Mouse (Mus musculus): Measurements from ENCODE around the gene Nufip2. TPM values are rescaled to one million over a fixed set of nuclear protein-coding genes. Genes with fewer than 3 reads are reported as not detected.

The Nufip2 gene
- total RNA-seq, 2 experiments from 2014 or later = 46.8 to 48.3 TPM

- intact Hi-C loops (cut with DNase I) = no loop called here
- no peak for DNase-seq
These were observed 103.6 kb downstream of the Nufip2 start for GRCm38 (mm10) chr11:77789512-77789911.

GRCm38 (mm10) chr11:77790286-77790685 is 104.3 kb downstream of the Nufip2 start:
- intact Hi-C loops (cut with DNase I) = no loop called here
- peak in 1 of 2 experiments; percentile 14 for DNase-seq

GRCm38 (mm10) chr11:77791241-77791727 is 105.3 kb downstream of the Nufip2 start:
- intact Hi-C loops (cut with DNase I) = no loop called here
- DNase-seq = no peak

Other genes starting within 250 kb of the Nufip2 start
- 100 to 1,000 TPM; 196 to 198 TPM for gene Coro6, start 223.7 kb upstream of the Nufip2 start, total RNA-seq (2021)
- 10 to 100 TPM in 1 of 2 experiments, 1 to 10 TPM in 1; 9.8 to 10.4 TPM for gene Ankrd13b, start 196.5 kb upstream of the Nufip2 start, total RNA-seq (2021)
- 10 to 100 TPM; 55.2 to 57.1 TPM for gene Git1, start 192.6 kb upstream of the Nufip2 start, total RNA-seq (2021)
- 1 to 10 TPM; 2.3 to 3.1 TPM for gene Abhd15, start 171.0 kb upstream of the Nufip2 start, total RNA-seq (2021)
- 1 to 10 TPM; 8.3 to 8.7 TPM for gene Trp53i13, start 170.2 kb upstream of the Nufip2 start, total RNA-seq (2021)
- gene Gm10392, start 167.0 kb upstream of the Nufip2 start, total RNA-seq (2021) = not detected
- gene Taok1, start 78.3 kb upstream of the Nufip2 start, total RNA-seq (2021) = 10 to 100 TPM; 54.4 to 56.0 TPM
- not detected for gene Cryba1, start 39.1 kb downstream of the Nufip2 start, total RNA-seq (2021)
- gene Myo18a, start 77.1 kb downstream of the Nufip2 start, total RNA-seq (2021) = 100 to 1,000 TPM; 256 to 280 TPM
- not detected for gene Gm10277, start 101.6 kb downstream of the Nufip2 start, total RNA-seq (2021)
- under 1 TPM; 0.53 to 0.89 TPM for gene Pipox, start 207.9 kb downstream of the Nufip2 start, total RNA-seq (2021)
- under 1 TPM; 0.16 to 0.44 TPM for gene Sez6, start 244.6 kb downstream of the Nufip2 start, total RNA-seq (2021)

Data from heart, postnatal 36 days (tissue).